Mouse (Mus musculus) midbrain, postnatal 0 days (tissue): ENCODE data around the gene Cd300lg. TPM values are rescaled to one million over a fixed set of nuclear protein-coding genes. Genes with fewer than 3 reads are reported as not detected.

Experiments used
- ATAC-seq: fragments of 200-750 bp; cut with Nextera tagmentation; 2 replicates; pipeline ENCODE4 v1.8.0; 2017; ENCODE audit warnings: moderate number of reproducible peaks, mild to moderate bottlenecking, moderate TSS enrichment, moderate library complexity; ENCODE audit not compliant: low FRiP score
- DNase-seq: peaks from one replicate; pipeline ENCODE4 v3.0.0-alpha.2; 2015; ENCODE audit warnings: low spot score
- H3K27ac ChIP-seq: fragments of 300-500 bp; sonication (generic); 2 replicates; pipeline ENCODE4 v1.5.1; 2014; ENCODE audit warnings: low read depth, mild to moderate bottlenecking, low read length, mixed read lengths
- H3K27me3 ChIP-seq: fragments of 300-500 bp; sonication (generic); 2 replicates; pipeline ENCODE4 v1.6.1; 2014; ENCODE audit warnings: low read length, control low read depth, mixed read lengths; ENCODE audit not compliant: insufficient read depth
- H3K36me3 ChIP-seq: fragments of 300-500 bp; sonication (generic); 2 replicates; pipeline ENCODE4 v1.6.1; 2014; ENCODE audit warnings: low read length, control low read depth, mixed read lengths; ENCODE audit not compliant: insufficient read depth
- H3K4me1 ChIP-seq: fragments of 300-500 bp; sonication (generic); 2 replicates; pipeline ENCODE4 v1.6.1; 2014; ENCODE audit warnings: mild to moderate bottlenecking, control low read depth, antibody characterized with exemption, low read length, mixed read lengths; ENCODE audit not compliant: insufficient read depth
- H3K4me2 ChIP-seq: fragments of 300-500 bp; sonication (generic); 2 replicates; pipeline ENCODE4 v1.6.1; 2014; ENCODE audit warnings: low read depth, mild to moderate bottlenecking, low read length, mixed read lengths; ENCODE audit not compliant: poor library complexity, severe bottlenecking
- H3K4me3 ChIP-seq: fragments of 300-500 bp; sonication (generic); 2 replicates; pipeline ENCODE4 v1.5.1; 2014; ENCODE audit warnings: low read depth, mild to moderate bottlenecking, low read length, moderate library complexity
- H3K9ac ChIP-seq: fragments of 300-500 bp; sonication (generic); replicated peaks from 2 replicates; pipeline ENCODE4 v1.6.1; 2014; ENCODE audit warnings: mild to moderate bottlenecking, low read length, moderate library complexity, mixed read lengths; ENCODE audit not compliant: poor library complexity, severe bottlenecking
- H3K9me3 ChIP-seq: fragments of 300-500 bp; sonication (generic); 2 replicates; pipeline ENCODE4 v1.6.1; 2016; ENCODE audit warnings: low read length, control low read depth
- CTCF ChIP-seq: IDR thresholded peaks from 2 replicates; pipeline ENCODE4 v1.5.1; 2016; ENCODE audit warnings: antibody characterized with exemption, mild to moderate bottlenecking
- WGBS: fragments of 180-500 bp; shearing (Covaris S2); extraction: QIAGEN DNeasy Blood & Tissue Kit; methylation state at CpG from one replicate; pipeline ENCODE4 v1.1.7; 2014; 5-methylcytosine and 5-hydroxymethylcytosine counted together
- polyA plus RNA-seq: library from polyadenylated mRNA; unstranded; fragments of >200 nt; fragmentation: Nextera tagmentation; extraction: Ambion mirVana; gene quantifications from 2 replicates; pipeline ENCODE4 v1.2.1, GENCODE M21; 2015
- total RNA-seq: library from RNA; depleted of rRNA; stranded (reverse); fragments of >200 nt; gene quantifications from 2 replicates; pipeline ENCODE4 v1.2.3, GENCODE M21; 2014; rRNA removed

The Cd300lg gene
- total and polyA plus RNA-seq, 2 experiments from 2014 or later, result 0.25 TPM; not detected in 1

GRCm38 (mm10) chr11:102096446-102096845 is 55.1 kb downstream of the Cd300lg start:
- ATAC-seq, result no peak
- H3K4me2 ChIP-seq, result peak overlapping the region; percentile 40
- H3K9me3 ChIP-seq, result no peaks in the 10 kb centered on the region
- TF ChIP-seq CTCF, result no peak
- no peaks in the 10 kb centered on the region; the same call in 1 of the 2 replicates for H3K4me1 ChIP-seq
- 74% methylated on average over 5 of the region's 5 CpGs for WGBS
- DNase-seq, result no peak
- H3K9ac ChIP-seq, result no peak overlapping the region
- H3K27ac ChIP-seq, result no peak overlapping the region
- H3K36me3 ChIP-seq, result no peaks in the 10 kb centered on the region
- peak overlapping the region; percentile 19; the same call in 1 of the 2 replicates for H3K4me3 ChIP-seq
- H3K27me3 ChIP-seq, result no peaks in the 10 kb centered on the region

- 7% methylated on average over 14 of the region's 18 CpGs for WGBS
- Histone ChIP-seq H3K36me3 (no peaks in the 10 kb centered on the region), H3K27ac (no peak overlapping the region), H3K4me3 (peak overlapping the region; percentile 19), H3K4me1 (no peaks in the 10 kb centered on the region; the same call in 1 of the 2 replicates), H3K9ac (peak overlapping the region; percentile 46), H3K4me2 (peak overlapping the region; percentile 40), H3K9me3 (no peaks in the 10 kb centered on the region), H3K27me3 (no peaks in the 10 kb centered on the region)
- ATAC-seq (peak; percentile 84), DNase-seq (peak; percentile 91)
- TF ChIP-seq CTCF, result peak; percentile 78
Measured at GRCm38 (mm10) chr11:102096887-102097391, 55.6 kb downstream of the Cd300lg start.

GRCm38 (mm10) chr11:102101219-102101618 is 59.9 kb downstream of the Cd300lg start, which contains the start of gene Ppy:
TSS of gene Ppy (minus strand) at chr11:102101319.
- no peak within 1 kb of the TSS for H3K4me3 ChIP-seq
- H3K36me3 ChIP-seq, result no peaks in the 10 kb centered on the region
- H3K4me1 ChIP-seq, result no peaks in the 10 kb centered on the region; the same call in 1 of the 2 replicates
- no peak for DNase-seq
- H3K27me3 ChIP-seq, result peaks cover 19% of the 10 kb centered on the region
- no peaks in the 10 kb centered on the region for H3K9me3 ChIP-seq
- H3K4me2 ChIP-seq, result no peak within 1 kb of the TSS
- no peak for ATAC-seq
- H3K9ac ChIP-seq, result no peak within 1 kb of the TSS
- no peak within 1 kb of the TSS for H3K27ac ChIP-seq
- WGBS, result 85% methylated on average over 4 of the region's 4 CpGs
- no peak for TF ChIP-seq CTCF

DNA sequence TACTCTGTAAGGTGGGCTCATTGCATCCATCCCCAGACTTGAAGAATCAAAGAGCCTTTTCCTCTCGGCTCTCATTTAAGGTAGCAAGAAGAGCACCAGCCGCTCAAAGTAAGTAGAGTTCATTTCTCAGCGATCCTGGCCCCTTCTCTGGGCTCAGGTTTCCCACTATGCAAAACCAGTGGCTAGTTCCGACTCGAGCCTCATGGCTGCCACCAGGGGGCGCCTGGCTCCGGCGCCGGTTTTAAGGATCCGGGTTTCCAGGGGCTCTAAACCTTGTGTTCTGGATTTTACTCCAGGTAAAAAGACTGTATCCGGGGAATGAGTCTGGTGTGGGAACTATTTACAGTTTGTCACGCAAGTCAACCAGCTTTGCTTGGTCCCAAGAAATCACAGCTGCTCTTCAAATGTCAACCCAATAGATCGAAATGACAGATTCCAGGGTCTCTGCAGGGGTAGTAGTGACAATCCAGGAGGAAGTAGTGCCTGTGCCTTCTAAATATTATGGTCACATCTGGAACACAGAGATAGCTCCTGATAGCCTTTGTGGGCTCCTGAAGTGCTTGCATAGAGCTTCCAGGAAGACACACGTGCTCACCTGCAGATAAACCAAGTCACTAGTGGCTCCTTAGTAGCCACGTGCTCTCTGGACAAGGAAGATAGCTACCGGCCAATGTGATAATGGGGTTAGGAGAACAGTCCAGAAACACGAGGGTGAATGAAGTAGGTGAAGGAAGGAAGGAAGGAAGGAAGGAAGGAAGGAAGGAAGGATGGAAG is 61.4 kb downstream of the Cd300lg start:
- H3K9me3 ChIP-seq, result no peaks in the 10 kb centered on the region
- WGBS, result 19% methylated on average over 17 of the region's 17 CpGs
- no peak overlapping the region for H3K9ac ChIP-seq
- no peaks in the 10 kb centered on the region for H3K36me3 ChIP-seq
- TF ChIP-seq CTCF, result peak; percentile 86
- H3K4me1 ChIP-seq, result no peaks in the 10 kb centered on the region
- H3K27ac ChIP-seq, result no peak overlapping the region
- DNase-seq, result peak; percentile 77
- no peak for ATAC-seq
- H3K4me3 ChIP-seq, result no peak overlapping the region
- H3K27me3 ChIP-seq, result peaks cover 34% of the 10 kb centered on the region
- H3K4me2 ChIP-seq, result no peak overlapping the region

Other genes with a start within 250 kb of the Cd300lg start
- gene Meox1, start 147.1 kb upstream of the Cd300lg start, total RNA-seq, result 0.66 and 1.0 TPM in 2 replicates
- 0.83 and 1.2 TPM in 2 replicates for gene Meox1, start 147.1 kb upstream of the Cd300lg start, polyA plus RNA-seq
- gene Sost, start 74.5 kb upstream of the Cd300lg start, total RNA-seq, result 0.11 TPM in 1 of 2 replicates, not detected in the other
- gene Sost, start 74.5 kb upstream of the Cd300lg start, polyA plus RNA-seq, result 0.12 TPM in 1 of 2 replicates, not detected in the other
- gene Cfap97d1, start 57.2 kb upstream of the Cd300lg start, total RNA-seq, result not detected in 2 replicates
- not detected in 2 replicates for gene Cfap97d1, start 57.2 kb upstream of the Cd300lg start, polyA plus RNA-seq
- gene Dusp3, start 54.5 kb upstream of the Cd300lg start, total RNA-seq, result 36.3 and 54.3 TPM in 2 replicates
- gene Dusp3, start 54.5 kb upstream of the Cd300lg start, polyA plus RNA-seq, result 44.1 and 48.5 TPM in 2 replicates
- gene Mpp3, start 13.0 kb upstream of the Cd300lg start, total RNA-seq, result 68.2 and 71.9 TPM in 2 replicates
- gene Mpp3, start 13.0 kb upstream of the Cd300lg start, polyA plus RNA-seq, result 53.9 and 54.7 TPM in 2 replicates
- 59.1 and 68.4 TPM in 2 replicates for gene Mpp2, start 47.0 kb downstream of the Cd300lg start, total RNA-seq
- 33.9 and 40.7 TPM in 2 replicates for gene Mpp2, start 47.0 kb downstream of the Cd300lg start, polyA plus RNA-seq
- gene Ppy, start 59.8 kb downstream of the Cd300lg start, total RNA-seq, result not detected in 2 replicates
- not detected in 2 replicates for gene Ppy, start 59.8 kb downstream of the Cd300lg start, polyA plus RNA-seq
- gene Pyy, start 66.3 kb downstream of the Cd300lg start, total RNA-seq, result not detected in 2 replicates
- gene Pyy, start 66.3 kb downstream of the Cd300lg start, polyA plus RNA-seq, result not detected in 2 replicates
- gene Nags, start 104.0 kb downstream of the Cd300lg start, total RNA-seq, result 0.14 and 0.16 TPM in 2 replicates
- gene Nags, start 104.0 kb downstream of the Cd300lg start, polyA plus RNA-seq, result 0.09 and 0.11 TPM in 2 replicates
- gene Tmem101, start 114.9 kb downstream of the Cd300lg start, total RNA-seq, result 35.2 and 41.1 TPM in 2 replicates
- gene Tmem101, start 114.9 kb downstream of the Cd300lg start, polyA plus RNA-seq, result 42.4 and 44.4 TPM in 2 replicates
- 77.7 and 86.2 TPM in 2 replicates for gene Lsm12, start 143.8 kb downstream of the Cd300lg start, total RNA-seq
- gene Lsm12, start 143.8 kb downstream of the Cd300lg start, polyA plus RNA-seq, result 130 and 147 TPM in 2 replicates
- gene G6pc3, start 148.1 kb downstream of the Cd300lg start, total RNA-seq, result 43.1 and 68.5 TPM in 2 replicates
- gene G6pc3, start 148.1 kb downstream of the Cd300lg start, polyA plus RNA-seq, result 42.0 and 48.7 TPM in 2 replicates
- gene Hdac5, start 188.7 kb downstream of the Cd300lg start, total RNA-seq, result 183 and 263 TPM in 2 replicates
- 61.9 and 65.9 TPM in 2 replicates for gene Hdac5, start 188.7 kb downstream of the Cd300lg start, polyA plus RNA-seq
- gene BC030867, start 207.4 kb downstream of the Cd300lg start, total RNA-seq, result 2.1 TPM in 2 replicates
- 0.53 and 0.60 TPM in 2 replicates for gene BC030867, start 207.4 kb downstream of the Cd300lg start, polyA plus RNA-seq
- 2.3 and 2.5 TPM in 2 replicates for gene Asb16, start 227.2 kb downstream of the Cd300lg start, total RNA-seq
- 0.28 and 0.32 TPM in 2 replicates for gene Asb16, start 227.2 kb downstream of the Cd300lg start, polyA plus RNA-seq
- 80.5 and 90.8 TPM in 2 replicates for gene Tmub2, start 243.4 kb downstream of the Cd300lg start, total RNA-seq
- gene Tmub2, start 243.4 kb downstream of the Cd300lg start, polyA plus RNA-seq, result 65.4 and 73.9 TPM in 2 replicates